Mouse (Mus musculus) spleen, adult 2 months (tissue): ENCODE results near the gene Tmem51.

Source experiments
- CTCF ChIP-seq: fragments of 200-500 bp; IDR thresholded peaks from 2 replicates; pipeline ENCODE4 v1.5.1; 2011; ENCODE audit warnings: mild to moderate bottlenecking, inconsistent platforms; ENCODE audit not compliant: insufficient read depth, insufficient read length, insufficient replicate concordance; ENCODE audit errors: extremely low read depth
- POLR2A ChIP-seq: fragments of 200-500 bp; IDR thresholded peaks from 2 replicates; pipeline ENCODE4 v1.6.1; 2011; ENCODE audit warnings: low read depth, low read length, inconsistent platforms

- TF ChIP-seq POLR2A (no peak), CTCF (no peak)
Observed at GRCm38 (mm10) chr4:142047005-142047404, 37.1 kb downstream of the Tmem51 start.
